8 mouse cellular contexts compared by ENCODE assay signal in genomic region chr13:46735808-46736478, GRCm38 (mm10). TPM values are rescaled to one million over a fixed set of nuclear protein-coding genes. Genes with fewer than 3 reads are reported as not detected.
DNase-seq lines count a peak whose midpoint lies in the region; ATAC-seq and TF ChIP-seq lines count a peak whose summit lies in the region.

No protein-coding gene starts in this region.

- dilution Hi-C loops in CH12.LX (cut with MboI; ENCODE audit: extremely low pct_ligation_motif_present, extremely low pct_unique_long_range_greater_than_20kb, low sequenced_read_pairs), result no loop called here

- TF ChIP-seq CTCF in CH12.LX (conservative IDR thresholded peaks at IDR 0.05 in 1 of 2, IDR thresholded peaks at IDR 0.05 in 1 of 2; ENCODE audit: low read depth in 2 of 2, low read length in 2 of 2), result peak in 1 of 2 experiments; percentile 23; a peak in 1 of 4 replicates

- TF ChIP-seq EP300 in CH12.LX (IDR thresholded peaks at IDR 0.05; ENCODE audit: low read length), result peak; percentile 25; the same call in 1 of the 2 replicates

- no peaks in the 10 kb centered on the region for H3K79me2 ChIP-seq in CH12.LX (replicated peaks; ENCODE audit: control insufficient read depth, extremely low read depth, insufficient read depth, poor library complexity, severe bottlenecking)

- peak; percentile 83 for ATAC-seq in erythroid progenitor cell, adult 5-6 weeks (replicated peaks; ENCODE audit: low FRiP score, poor library complexity, severe bottlenecking)
- ATAC-seq in heart, embryonic 16.5 days (replicated peaks; ENCODE audit: extremely low read depth, insufficient read depth, low FRiP score), result peak; percentile 75

- no peaks in the 10 kb centered on the region for H3K9me3 ChIP-seq in CH12.LX (replicated peaks; ENCODE audit: low read length)
- no peaks in the 10 kb centered on the region for H3K9me3 ChIP-seq in heart, embryonic 16.5 days (replicated peaks; ENCODE audit: control insufficient read depth, low read length)

- TF ChIP-seq RAD21 in CH12.LX (IDR thresholded peaks at IDR 0.05; ENCODE audit: low read depth, low read length), result no peak; the same call in 1 of the 2 replicates

- TF ChIP-seq POLR2A in CH12.LX (IDR thresholded peaks at IDR 0.05; ENCODE audit: low read depth, low read length), result no peak

- H3K27me3 ChIP-seq in CH12.LX (replicated peaks), result no peaks in the 10 kb centered on the region
- no peaks in the 10 kb centered on the region for H3K27me3 ChIP-seq in heart, embryonic 16.5 days (ENCODE audit: control insufficient read depth, insufficient read depth, low read length)

- H3K36me3 ChIP-seq in CH12.LX (replicated peaks in 1 of 2; ENCODE audit: control insufficient read depth in 1 of 2, insufficient read depth in 1 of 2, low read length in 1 of 2), result no peaks in the 10 kb centered on the region
- no peaks in the 10 kb centered on the region for H3K36me3 ChIP-seq in heart, embryonic 16.5 days (ENCODE audit: control insufficient read depth, insufficient read depth)

- peak overlapping the region; percentile 62 to 66 (median 66) for H3K4me3 ChIP-seq in CH12.LX (replicated peaks in 1 of 3; ENCODE audit: low read depth in 2 of 3, low read length in 2 of 3, poor library complexity in 1 of 3)
- H3K4me3 ChIP-seq in heart, embryonic 16.5 days (ENCODE audit: low read length), result peak overlapping the region; percentile 68

- DNase-seq in CH12.LX (ENCODE audit: extremely low read depth), result peak; percentile 33
- peak; percentile 33 for DNase-seq in adrenal gland, adult 8-10 months
- DNase-seq in kidney, postnatal 10 days, result peak; percentile 70
- peak; percentile 76 for DNase-seq in lung, postnatal 10 days
- DNase-seq in ovary, adult 18-20 months (ENCODE audit: low spot score), result peak; percentile 52
- DNase-seq in thymus, postnatal 14 days, result peak; percentile 86

- peak overlapping the region; percentile 41 for H3K9ac ChIP-seq in CH12.LX (ENCODE audit: insufficient read depth, low read depth)
- peak overlapping the region; percentile 72 for H3K9ac ChIP-seq in heart, embryonic 16.5 days (ENCODE audit: low read length)

- WGBS in heart, embryonic 16.5 days, result under 1% methylated on average over 20 of the region's 20 CpGs

- no peak overlapping the region for H3K27ac ChIP-seq in CH12.LX (ENCODE audit: insufficient read depth, low read depth)
- peak overlapping the region; percentile 54 for H3K27ac ChIP-seq in heart, embryonic 16.5 days (ENCODE audit: low read length)

- in situ Hi-C loops in CH12.LX (cut with MboI; ENCODE audit: low pct_ligation_motif_present, low pct_unique_long_range_greater_than_20kb, low sequenced_read_pairs), result no loop called here

- H3K4me1 ChIP-seq in CH12.LX (ENCODE audit: control insufficient read depth in 1 of 2, insufficient read depth in 2 of 2), result peaks cover 4 to 23% of the 10 kb centered on the region in 2 experiments; a peak in 2 of 4 replicates
- peaks cover 3% of the 10 kb centered on the region; the same call in 1 of the 2 replicates for H3K4me1 ChIP-seq in heart, embryonic 16.5 days (ENCODE audit: control insufficient read depth, insufficient read depth, low read length)

- peak overlapping the region; percentile 60 for H3K4me2 ChIP-seq in CH12.LX (ENCODE audit: insufficient read depth, low read depth, poor library complexity, severe bottlenecking)
- H3K4me2 ChIP-seq in heart, embryonic 16.5 days (ENCODE audit: low read depth, low read length), result peak overlapping the region; percentile 85

TF ChIP-seq in CH12.LX, 34 proteins besides CTCF, POLR2A, EP300 and RAD21:
- no peak for TF ChIP-seq CHD1 (IDR thresholded peaks at IDR 0.05; ENCODE audit: low read depth, low read length)
- TF ChIP-seq UBTF (IDR thresholded peaks at IDR 0.05; ENCODE audit: low read depth, low read length), result no peak
- no peak for TF ChIP-seq JUND (conservative IDR thresholded peaks at IDR 0.05; ENCODE audit: low read depth, low read length)
- 0 out of 2 replicates have a peak, but pooled peaks have one; percentile 12 for TF ChIP-seq NELFE (IDR thresholded peaks at IDR 0.05; ENCODE audit: low read depth, low read length)
- no peak for TF ChIP-seq USF2 (conservative IDR thresholded peaks at IDR 0.05; ENCODE audit: low read depth, low read length)
- no peak for TF ChIP-seq PAX5 (IDR thresholded peaks at IDR 0.05; ENCODE audit: low read length)
- TF ChIP-seq JUN (IDR thresholded peaks at IDR 0.05; ENCODE audit: insufficient read depth, low read depth, low read length), result no peak
- no peak for TF ChIP-seq POLR2AphosphoS2 (IDR thresholded peaks at IDR 0.05; ENCODE audit: low read depth, low read length)
- TF ChIP-seq HCFC1 (IDR thresholded peaks at IDR 0.05; ENCODE audit: low read depth, low read length), result peak; percentile 34; the same call in 1 of the 2 replicates
- no peak for TF ChIP-seq SMC3 (IDR thresholded peaks at IDR 0.05; ENCODE audit: low read depth, low read length)
- no peak for TF ChIP-seq TCF12 (IDR thresholded peaks at IDR 0.05; ENCODE audit: low read depth, low read length)
- no peak; the same call in 1 of the 2 replicates for TF ChIP-seq IRF4 (IDR thresholded peaks at IDR 0.05; ENCODE audit: low read depth, low read length)
- TF ChIP-seq ZMIZ1 (IDR thresholded peaks at IDR 0.05; ENCODE audit: low read depth, low read length), result no peak
- no peak; the same call in 1 of the 2 replicates for TF ChIP-seq MAZ (IDR thresholded peaks at IDR 0.05; ENCODE audit: low read depth, low read length)
- no peak for TF ChIP-seq TBP (conservative IDR thresholded peaks at IDR 0.05; ENCODE audit: low read depth, low read length)
- TF ChIP-seq GABPA (IDR thresholded peaks at IDR 0.05; ENCODE audit: insufficient replicate concordance, low read depth, low read length), result no peak
- peak; percentile 81 for TF ChIP-seq SIN3A (IDR thresholded peaks at IDR 0.05; ENCODE audit: low read length)
- no peak for TF ChIP-seq ZKSCAN1 (IDR thresholded peaks at IDR 0.05; ENCODE audit: borderline replicate concordance, low read depth, low read length)
- TF ChIP-seq MAFK (IDR thresholded peaks at IDR 0.05; ENCODE audit: insufficient replicate concordance, low read length), result no peak
- no peak for TF ChIP-seq MEF2A (IDR thresholded peaks at IDR 0.05; ENCODE audit: borderline replicate concordance, low read depth, low read length)
- TF ChIP-seq NRF1 (IDR thresholded peaks at IDR 0.05; ENCODE audit: low read depth, low read length), result no peak
- peak; percentile 82 for TF ChIP-seq MXI1 (IDR thresholded peaks at IDR 0.05; ENCODE audit: low read depth, low read length)
- no peak for TF ChIP-seq ETS1 (conservative IDR thresholded peaks at IDR 0.05; ENCODE audit: low read depth, low read length)
- TF ChIP-seq ELF1 (IDR thresholded peaks at IDR 0.05; ENCODE audit: low read depth, low read length), result no peak
- no peak for TF ChIP-seq RCOR1 (conservative IDR thresholded peaks at IDR 0.05; ENCODE audit: low read depth, low read length)
- peak; percentile 33; the same call in 1 of the 2 replicates for TF ChIP-seq MAX (IDR thresholded peaks at IDR 0.05; ENCODE audit: low read length)
- TF ChIP-seq USF1 (IDR thresholded peaks at IDR 0.05; ENCODE audit: low read depth, low read length), result peak; percentile 37
- no peak for TF ChIP-seq ZNF384 (IDR thresholded peaks at IDR 0.05; ENCODE audit: low read depth, low read length)
- TF ChIP-seq E2F4 (IDR thresholded peaks at IDR 0.05; ENCODE audit: insufficient replicate concordance, low read depth, low read length), result no peak
- TF ChIP-seq ZC3H11A (IDR thresholded peaks at IDR 0.05; ENCODE audit: low read depth, low read length), result no peak
- no peak for TF ChIP-seq KAT2A (IDR thresholded peaks at IDR 0.05; ENCODE audit: insufficient replicate concordance, low read length)
- peak; percentile 93 for TF ChIP-seq BHLHE40 (IDR thresholded peaks at IDR 0.05; ENCODE audit: low read depth, low read length)
- no peak; the same call in 1 of the 2 replicates for TF ChIP-seq CHD2 (IDR thresholded peaks at IDR 0.05; ENCODE audit: low read length)
- 0 out of 2 replicates have a peak, but pooled peaks have one; percentile 24 for TF ChIP-seq MYC (IDR thresholded peaks at IDR 0.05; ENCODE audit: low read depth, low read length)

RNA-seq across cellular contexts. Expression of gene Nup153, which starts 8.2 kb away (rescaled TPM):
- 60.6 and 73.6 TPM in 2 replicates for total RNA-seq in CH12.LX (2012; rRNA removed)
- 91.3 and 91.5 TPM in 2 replicates for total RNA-seq in CH12.LX (2014; rRNA removed)
- polyA plus RNA-seq in CH12.LX (2012; ENCODE audit: insufficient read length, low read depth), result 79.2 and 118 TPM in 2 replicates
- 10 to 100 TPM; 45.2 to 67.6 (median 53.9) TPM for total RNA-seq in adrenal gland, adult 8-10 months (2022)
- 135 and 150 TPM in 2 replicates for total RNA-seq in erythroid progenitor cell, adult 5-6 weeks (2015; ENCODE audit: low replicate concordance)
- 120 and 128 TPM in 2 replicates for total RNA-seq in erythroid progenitor cell, adult 5-6 weeks (2017; ENCODE audit: low replicate concordance)
- 12.7 and 12.9 TPM in 2 replicates for polyA plus RNA-seq in heart, embryonic 16.5 days (2015; fragmentation: Nextera tagmentation; extraction: Ambion mirVana)

Comparison
In these comparisons a context has a peak if more than half of its experiments do, and no peak if none do; other contexts are left out.
1. DNase-seq: peak in every context shown above with its lines; median percentile 86 in thymus, postnatal 14 days; 76 in lung, postnatal 10 days; 70 in kidney, postnatal 10 days; 52 in ovary, adult 18-20 months; 33 in CH12.LX; 33 in adrenal gland, adult 8-10 months.